Mouse (Mus musculus): Measurements from ENCODE around the gene Sfxn5. TPM values are rescaled to one million over a fixed set of nuclear protein-coding genes. Genes with fewer than 3 reads are reported as not detected.

The Sfxn5 gene
- polyA plus RNA-seq, 1 experiment = 2.0 TPM

DNA sequence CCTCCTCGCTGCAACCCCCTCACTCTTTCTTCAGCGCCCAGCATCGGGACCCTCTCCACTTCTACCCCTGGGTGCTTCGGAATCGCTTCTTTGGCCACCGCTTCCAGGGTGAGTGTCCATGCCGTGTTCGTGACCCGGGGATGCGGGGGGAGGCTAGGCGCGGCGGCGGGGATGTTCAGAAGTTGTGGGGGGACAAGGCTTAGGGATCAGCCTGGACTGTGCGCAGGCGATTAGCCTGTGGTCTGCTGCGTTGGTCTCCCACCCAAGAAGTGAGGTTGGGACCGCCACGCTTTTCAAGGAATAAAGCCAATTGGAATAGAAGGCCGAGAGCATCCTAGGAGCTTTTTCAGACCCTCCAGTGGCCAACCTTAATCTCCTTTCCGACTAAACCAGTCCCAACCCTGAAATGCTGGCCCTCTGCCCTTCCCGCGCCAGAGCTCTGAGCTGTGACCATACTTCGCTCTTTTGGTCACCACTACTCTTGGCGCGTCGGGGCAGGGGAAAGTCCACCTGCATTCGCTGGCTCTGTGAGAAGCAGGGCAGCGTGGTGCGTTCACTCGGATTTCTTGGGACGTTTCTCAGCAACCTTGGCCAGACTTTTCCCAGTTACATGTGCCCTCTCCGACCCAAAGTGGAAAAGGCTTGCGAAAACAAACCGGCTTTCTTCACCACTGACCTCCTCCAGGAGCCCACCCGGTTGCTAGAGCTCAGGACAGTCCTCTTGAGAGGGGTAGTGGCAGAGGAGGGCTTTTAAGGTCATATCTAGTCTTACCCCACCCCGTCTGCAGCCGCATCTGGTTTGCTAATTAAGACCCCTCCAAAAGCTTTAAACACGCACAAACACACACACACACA is 144.7 kb downstream of the Sfxn5 start:
- Histone ChIP-seq H3K79me2 (ENCODE audit: control insufficient read depth, insufficient read depth) (no peaks in the 10 kb centered on the region), H3K27me3 (ENCODE audit: control insufficient read depth, insufficient read depth, insufficient read length) (peaks cover 75% of the 10 kb centered on the region), H3K4me2 (ENCODE audit: low read depth) (no peak overlapping the region), H3ac (ENCODE audit: control insufficient read depth, insufficient read length) (no peak overlapping the region), H3K36me3 (ENCODE audit: control insufficient read depth, insufficient read depth) (no peaks in the 10 kb centered on the region), H3K4me3 (no peak overlapping the region)
- no peak for TF ChIP-seq CEBPB (IDR thresholded peaks at IDR 0.05; ENCODE audit: insufficient read depth, poor library complexity, severe bottlenecking)
- TF ChIP-seq MAX (IDR thresholded peaks at IDR 0.05; ENCODE audit: low read depth) = no peak
- TF ChIP-seq MYOG (IDR thresholded peaks at IDR 0.05; ENCODE audit: control insufficient read depth in 1 of 3, insufficient read depth in 1 of 3, insufficient read length in 2 of 3, low read depth in 2 of 3) = no peak
- TF ChIP-seq TCF3 (IDR thresholded peaks at IDR 0.05; ENCODE audit: insufficient read length, low read depth) = no peak
- no peak for TF ChIP-seq MYOD1 (IDR thresholded peaks at IDR 0.05; ENCODE audit: control insufficient read depth in 1 of 3, insufficient read length in 2 of 3, low read depth in 2 of 3)
- no peak for TF ChIP-seq SRF (IDR thresholded peaks at IDR 0.05; ENCODE audit: control insufficient read depth, insufficient read length, low read depth)
- no peak for TF ChIP-seq REST (IDR thresholded peaks at IDR 0.05; ENCODE audit: insufficient read depth, insufficient read length)
- no peak for TF ChIP-seq POLR2A (IDR thresholded peaks at IDR 0.05; ENCODE audit: insufficient read length, low read depth)

- Histone ChIP-seq H3K36me3 (ENCODE audit: control insufficient read depth, insufficient read depth) (no peaks in the 10 kb centered on the region), H3K4me2 (ENCODE audit: low read depth) (no peak within 1 kb of the TSS), H3K4me3 (no peak within 1 kb of the TSS), H3K27me3 (ENCODE audit: control insufficient read depth, insufficient read depth, insufficient read length) (peaks cover 66% of the 10 kb centered on the region), H3K79me2 (ENCODE audit: control insufficient read depth, insufficient read depth) (no peaks in the 10 kb centered on the region), H3ac (ENCODE audit: control insufficient read depth, insufficient read length) (no peak within 1 kb of the TSS)
- TF ChIP-seq POLR2A (IDR thresholded peaks at IDR 0.05; ENCODE audit: insufficient read length, low read depth) (no peak), MYOG (IDR thresholded peaks at IDR 0.05; ENCODE audit: control insufficient read depth in 1 of 3, insufficient read depth in 1 of 3, insufficient read length in 2 of 3, low read depth in 2 of 3) (no peak), SRF (IDR thresholded peaks at IDR 0.05; ENCODE audit: control insufficient read depth, insufficient read length, low read depth) (no peak)
These were observed 145.6 kb downstream of the Sfxn5 start, which contains the start of gene Emx1 for GRCm38 (mm10) chr6:85187340-85188211. Gene Emx1 (plus strand): TSS chr6:85187438.

GRCm38 (mm10) chr6:85186744-85187059 is 146.5 kb downstream of the Sfxn5 start:
- H3K4me2 ChIP-seq (ENCODE audit: low read depth) = no peak overlapping the region
- TF ChIP-seq SRF (IDR thresholded peaks at IDR 0.05; ENCODE audit: control insufficient read depth, insufficient read length, low read depth) (no peak), POLR2AphosphoS2 (IDR thresholded peaks at IDR 0.05; ENCODE audit: insufficient read length, low read depth) (no peak), CEBPB (IDR thresholded peaks at IDR 0.05; ENCODE audit: insufficient read depth, poor library complexity, severe bottlenecking) (no peak), REST (IDR thresholded peaks at IDR 0.05; ENCODE audit: insufficient read depth, insufficient read length) (no peak), MAX (IDR thresholded peaks at IDR 0.05; ENCODE audit: low read depth) (no peak), TCF3 (IDR thresholded peaks at IDR 0.05; ENCODE audit: insufficient read length, low read depth) (no peak), MYOD1 (IDR thresholded peaks at IDR 0.05; ENCODE audit: control insufficient read depth in 1 of 3, insufficient read length in 2 of 3, low read depth in 2 of 3) (no peak), USF1 (IDR thresholded peaks at IDR 0.05; ENCODE audit: low read depth) (no peak), POLR2A (IDR thresholded peaks at IDR 0.05; ENCODE audit: insufficient read length, low read depth) (no peak), MYOG (IDR thresholded peaks at IDR 0.05; ENCODE audit: control insufficient read depth in 1 of 3, insufficient read depth in 1 of 3, insufficient read length in 2 of 3, low read depth in 2 of 3) (no peak), E2F4 (IDR thresholded peaks at IDR 0.05; ENCODE audit: insufficient read depth) (no peak), TCF12 (IDR thresholded peaks at IDR 0.05; ENCODE audit: insufficient read depth, poor library complexity, severe bottlenecking) (no peak)
- H3ac ChIP-seq (ENCODE audit: control insufficient read depth, insufficient read length) = no peak overlapping the region
- no peak overlapping the region for H3K4me3 ChIP-seq
- H3K79me2 ChIP-seq (ENCODE audit: control insufficient read depth, insufficient read depth) = no peaks in the 10 kb centered on the region
- H3K36me3 ChIP-seq (ENCODE audit: control insufficient read depth, insufficient read depth) = no peaks in the 10 kb centered on the region
- H3K27me3 ChIP-seq (ENCODE audit: control insufficient read depth, insufficient read depth, insufficient read length) = peaks cover 58% of the 10 kb centered on the region

GRCm38 (mm10) chr6:85186033-85186743 is 147.0 kb downstream of the Sfxn5 start:
- H3K36me3 ChIP-seq (ENCODE audit: control insufficient read depth, insufficient read depth) = no peaks in the 10 kb centered on the region
- H3ac ChIP-seq (ENCODE audit: control insufficient read depth, insufficient read length) = no peak overlapping the region
- TF ChIP-seq SRF (IDR thresholded peaks at IDR 0.05; ENCODE audit: control insufficient read depth, insufficient read length, low read depth) = no peak
- no peak for TF ChIP-seq POLR2AphosphoS2 (IDR thresholded peaks at IDR 0.05; ENCODE audit: insufficient read length, low read depth)
- TF ChIP-seq MAX (IDR thresholded peaks at IDR 0.05; ENCODE audit: low read depth) = no peak
- no peak for TF ChIP-seq TCF12 (IDR thresholded peaks at IDR 0.05; ENCODE audit: insufficient read depth, poor library complexity, severe bottlenecking)
- no peak for TF ChIP-seq POLR2A (IDR thresholded peaks at IDR 0.05; ENCODE audit: insufficient read length, low read depth)
- no peak for TF ChIP-seq E2F4 (IDR thresholded peaks at IDR 0.05; ENCODE audit: insufficient read depth)
- no peak for TF ChIP-seq REST (IDR thresholded peaks at IDR 0.05; ENCODE audit: insufficient read depth, insufficient read length)
- no peak for TF ChIP-seq USF1 (IDR thresholded peaks at IDR 0.05; ENCODE audit: low read depth)
- no peak for TF ChIP-seq MYOD1 (IDR thresholded peaks at IDR 0.05; ENCODE audit: control insufficient read depth in 1 of 3, insufficient read length in 2 of 3, low read depth in 2 of 3)
- no peak for TF ChIP-seq MYOG (IDR thresholded peaks at IDR 0.05; ENCODE audit: control insufficient read depth in 1 of 3, insufficient read depth in 1 of 3, insufficient read length in 2 of 3, low read depth in 2 of 3)
- TF ChIP-seq TCF3 (IDR thresholded peaks at IDR 0.05; ENCODE audit: insufficient read length, low read depth) = no peak
- no peak for TF ChIP-seq CEBPB (IDR thresholded peaks at IDR 0.05; ENCODE audit: insufficient read depth, poor library complexity, severe bottlenecking)
- H3K27me3 ChIP-seq (ENCODE audit: control insufficient read depth, insufficient read depth, insufficient read length) = peaks cover 57% of the 10 kb centered on the region
- H3K79me2 ChIP-seq (ENCODE audit: control insufficient read depth, insufficient read depth) = no peaks in the 10 kb centered on the region
- no peak overlapping the region for H3K4me2 ChIP-seq (ENCODE audit: low read depth)
- no peak overlapping the region for H3K4me3 ChIP-seq
